Mouse (Mus musculus): ENCODE results near the gene Ppp1r14b. TPM values are rescaled to one million over a fixed set of nuclear protein-coding genes. Genes with fewer than 3 reads are reported as not detected.

Ppp1r14b gene
- polyA plus RNA-seq, 1 experiment from 2014 or later, result 265 TPM

GRCm38 (mm10) chr19:6949532-6949931, 25.2 kb upstream of the Ppp1r14b start:
- H3K27me3 ChIP-seq, result no peaks in the 10 kb centered on the region
- H3K4me1 ChIP-seq, result peaks cover 23% of the 10 kb centered on the region
- no peak overlapping the region for H3K4me2 ChIP-seq (replicated peaks)
- no peak for ATAC-seq (ENCODE audit: low FRiP score, low read depth)
- H3K27ac ChIP-seq (replicated peaks), result no peak overlapping the region
- no peak overlapping the region for H3K4me3 ChIP-seq
- H3K9me3 ChIP-seq, result no peaks in the 10 kb centered on the region
- 91% methylated on average over 5 of the region's 5 CpGs for WGBS
- 0 out of 2 replicates have a peak, but pooled peaks cover 4% of the 10 kb centered on the region for H3K36me3 ChIP-seq
- no peak overlapping the region; the same call in 1 of the 2 replicates for H3K9ac ChIP-seq (replicated peaks)

- Histone ChIP-seq H3K9me3 (no peaks in the 10 kb centered on the region), H3K27me3 (no peaks in the 10 kb centered on the region), H3K36me3 (0 out of 2 replicates have a peak, but pooled peaks cover 4% of the 10 kb centered on the region), H3K27ac (replicated peaks) (peak overlapping the region; percentile 98; the same call in 1 of the 2 replicates), H3K9ac (replicated peaks) (peak overlapping the region; percentile 56), H3K4me2 (replicated peaks) (peak overlapping the region; percentile 83), H3K4me3 (peak overlapping the region; percentile 60), H3K4me1 (peaks cover 23% of the 10 kb centered on the region)
- no peak for ATAC-seq (ENCODE audit: low FRiP score, low read depth)
- WGBS, result 60% methylated on average over 5 of the region's 5 CpGs
These were observed 24.8 kb upstream of the Ppp1r14b start for GRCm38 (mm10) chr19:6949951-6950350.

- peaks cover 23% of the 10 kb centered on the region for H3K4me1 ChIP-seq
- no peaks in the 10 kb centered on the region for H3K9me3 ChIP-seq
- under 1% methylated on average over 28 of the region's 28 CpGs for WGBS
- no peaks in the 10 kb centered on the region for H3K27me3 ChIP-seq
- H3K9ac ChIP-seq (replicated peaks), result peak overlapping the region; percentile 56
- H3K4me2 ChIP-seq (replicated peaks), result peak overlapping the region; percentile 83
- H3K36me3 ChIP-seq, result peaks cover 9% of the 10 kb centered on the region
- H3K27ac ChIP-seq (replicated peaks), result peak overlapping the region; percentile 98
- peak; percentile 66 for ATAC-seq (ENCODE audit: low FRiP score, low read depth)
- peak overlapping the region; percentile 60 for H3K4me3 ChIP-seq
These were observed 24.1 kb upstream of the Ppp1r14b start for GRCm38 (mm10) chr19:6950613-6951153.

- Histone ChIP-seq H3K4me3 (peak overlapping the region; percentile 60), H3K4me1 (peaks cover 23% of the 10 kb centered on the region), H3K9ac (replicated peaks) (peak overlapping the region; percentile 56), H3K4me2 (replicated peaks) (peak overlapping the region; percentile 83), H3K9me3 (no peaks in the 10 kb centered on the region), H3K27ac (replicated peaks) (peak overlapping the region; percentile 98), H3K27me3 (no peaks in the 10 kb centered on the region), H3K36me3 (peaks cover 7% of the 10 kb centered on the region)
- ATAC-seq (ENCODE audit: low FRiP score, low read depth), result peak; percentile 77
- WGBS, result 1% methylated on average over 35 of the region's 35 CpGs
These were observed 23.3 kb upstream of the Ppp1r14b start for GRCm38 (mm10) chr19:6951381-6951968.

- ATAC-seq (ENCODE audit: low FRiP score, low read depth), result peak; percentile 44
- peaks cover 23% of the 10 kb centered on the region for H3K4me1 ChIP-seq
- peak overlapping the region; percentile 56 for H3K9ac ChIP-seq (replicated peaks)
- H3K4me2 ChIP-seq (replicated peaks), result peak overlapping the region; percentile 83
- H3K27me3 ChIP-seq, result no peaks in the 10 kb centered on the region
- no peaks in the 10 kb centered on the region for H3K9me3 ChIP-seq
- H3K4me3 ChIP-seq, result peak overlapping the region; percentile 60
- 3% methylated on average over 31 of the region's 31 CpGs for WGBS
- H3K36me3 ChIP-seq, result peaks cover 7% of the 10 kb centered on the region
- peak overlapping the region; percentile 98 for H3K27ac ChIP-seq (replicated peaks)
These were observed 22.6 kb upstream of the Ppp1r14b start for GRCm38 (mm10) chr19:6951994-6952711.

GRCm38 (mm10) chr19:6952712-6953037, 22.1 kb upstream of the Ppp1r14b start:
- peak overlapping the region; percentile 98; the same call in 1 of the 2 replicates for H3K27ac ChIP-seq (replicated peaks)
- peak overlapping the region; percentile 56 for H3K9ac ChIP-seq (replicated peaks)
- no peaks in the 10 kb centered on the region for H3K27me3 ChIP-seq
- peaks cover 7% of the 10 kb centered on the region for H3K36me3 ChIP-seq
- WGBS, result 35% methylated on average over 3 of the region's 3 CpGs
- no peak for ATAC-seq (ENCODE audit: low FRiP score, low read depth)
- peak overlapping the region; percentile 60 for H3K4me3 ChIP-seq
- peaks cover 23% of the 10 kb centered on the region for H3K4me1 ChIP-seq
- H3K4me2 ChIP-seq (replicated peaks), result peak overlapping the region; percentile 83
- H3K9me3 ChIP-seq, result no peaks in the 10 kb centered on the region

- Histone ChIP-seq H3K27ac (replicated peaks) (no peak overlapping the region), H3K9me3 (no peaks in the 10 kb centered on the region), H3K4me2 (replicated peaks) (no peak overlapping the region), H3K36me3 (peaks cover 7% of the 10 kb centered on the region), H3K4me3 (no peak overlapping the region), H3K27me3 (no peaks in the 10 kb centered on the region), H3K9ac (replicated peaks) (no peak overlapping the region), H3K4me1 (peaks cover 23% of the 10 kb centered on the region)
- 54% methylated on average over 9 of the region's 9 CpGs for WGBS
- no peak for ATAC-seq (ENCODE audit: low FRiP score, low read depth)
These were observed 20.7 kb upstream of the Ppp1r14b start for GRCm38 (mm10) chr19:6954046-6954445.

- ATAC-seq (ENCODE audit: low FRiP score, low read depth), result no peak
- Histone ChIP-seq H3K27ac (replicated peaks) (no peak overlapping the region), H3K9me3 (no peaks in the 10 kb centered on the region), H3K4me2 (replicated peaks) (no peak overlapping the region), H3K36me3 (peaks cover 15% of the 10 kb centered on the region), H3K27me3 (no peaks in the 10 kb centered on the region), H3K4me3 (no peak overlapping the region), H3K9ac (replicated peaks) (no peak overlapping the region), H3K4me1 (peaks cover 14% of the 10 kb centered on the region)
- 88% methylated on average over 7 of the region's 7 CpGs for WGBS
These were observed 19.3 kb upstream of the Ppp1r14b start for GRCm38 (mm10) chr19:6955424-6955823.

GRCm38 (mm10) chr19:6956461-6956860, 18.3 kb upstream of the Ppp1r14b start:
- no peak overlapping the region for H3K4me3 ChIP-seq
- no peak for ATAC-seq (ENCODE audit: low FRiP score, low read depth)
- 79% methylated on average over 10 of the region's 10 CpGs for WGBS
- no peak overlapping the region for H3K4me2 ChIP-seq (replicated peaks)
- no peak overlapping the region for H3K9ac ChIP-seq (replicated peaks)
- no peaks in the 10 kb centered on the region for H3K9me3 ChIP-seq
- H3K36me3 ChIP-seq, result peaks cover 17% of the 10 kb centered on the region
- H3K4me1 ChIP-seq, result peaks cover 13% of the 10 kb centered on the region
- no peak overlapping the region for H3K27ac ChIP-seq (replicated peaks)
- no peaks in the 10 kb centered on the region for H3K27me3 ChIP-seq

- H3K36me3 ChIP-seq, result 0 out of 2 replicates have a peak, but pooled peaks cover 3% of the 10 kb centered on the region
- peaks cover 57% of the 10 kb centered on the region for H3K27me3 ChIP-seq
- no peak for ATAC-seq (ENCODE audit: low FRiP score, low read depth)
- no peak overlapping the region for H3K9ac ChIP-seq (replicated peaks)
- H3K27ac ChIP-seq (replicated peaks), result no peak overlapping the region
- WGBS, result 15% methylated on average over 15 of the region's 15 CpGs
- peaks cover 23% of the 10 kb centered on the region for H3K4me1 ChIP-seq
- H3K4me2 ChIP-seq (replicated peaks), result peak overlapping the region; percentile 53
- H3K4me3 ChIP-seq, result peak overlapping the region; percentile 44
- H3K9me3 ChIP-seq, result no peaks in the 10 kb centered on the region
These were observed 6.1 kb upstream of the Ppp1r14b start for GRCm38 (mm10) chr19:6968491-6969271.

GRCm38 (mm10) chr19:6969291-6969664, 5.5 kb upstream of the Ppp1r14b start:
- Histone ChIP-seq H3K27ac (replicated peaks) (no peak overlapping the region), H3K27me3 (peaks cover 57% of the 10 kb centered on the region)

More at GRCm38 (mm10) chr19:6969291-6969664, 5.5 kb upstream of the Ppp1r14b start:
- Histone ChIP-seq H3K4me2 (replicated peaks) (peak overlapping the region; percentile 53), H3K4me3 (peak overlapping the region; percentile 44), H3K36me3 (0 out of 2 replicates have a peak, but pooled peaks cover 2% of the 10 kb centered on the region), H3K9me3 (no peaks in the 10 kb centered on the region), H3K4me1 (peaks cover 28% of the 10 kb centered on the region), H3K9ac (replicated peaks) (peak overlapping the region; percentile 31; the same call in 1 of the 2 replicates)
- no peak for ATAC-seq (ENCODE audit: low FRiP score, low read depth)
- WGBS, result under 1% methylated on average over 20 of the region's 20 CpGs
